Mouse (Mus musculus) gastrocnemius, postnatal 36 days (tissue): Measurements from ENCODE around the gene 5830411N06Rik. TPM values are rescaled to one million over a fixed set of nuclear protein-coding genes. Genes with fewer than 3 reads are reported as not detected.

Experiments
- DNase-seq, 2 experiments: peaks; one replicate each; pipeline ENCODE4 v3.0.0; 2022
- intact Hi-C: fragments of 180-260 bp; cut with DNase I; formaldehyde crosslinking; loops from one replicate; pipeline ENCODE4 v1.15.1; 2025
- total RNA-seq, 2 experiments: library from RNA; stranded (reverse); gene quantifications; 2 replicates each; pipeline ENCODE4 v1.2.3; 2021

The 5830411N06Rik gene
- total RNA-seq, 2 experiments from 2014 or later: not detected

DNA sequence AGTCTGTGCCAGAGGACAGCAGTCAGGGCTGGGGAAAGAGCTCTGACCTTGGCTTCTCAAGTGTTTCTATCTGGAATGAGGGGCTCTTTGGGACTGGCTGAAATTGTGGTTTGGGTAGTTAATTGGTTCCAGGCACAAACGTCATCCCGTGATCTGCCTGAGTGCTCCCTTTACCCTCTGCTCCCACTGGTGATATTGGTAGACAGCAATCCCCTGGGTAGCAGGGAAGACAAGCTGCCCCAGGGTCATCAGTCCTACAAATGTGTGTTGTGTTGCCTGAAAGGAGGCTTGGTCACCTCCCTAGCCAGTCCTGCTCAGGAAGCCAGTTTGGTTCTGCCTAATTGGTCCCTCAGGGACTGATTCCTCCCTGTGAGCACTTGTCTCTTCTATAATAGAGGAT, 86.6 kb downstream of the 5830411N06Rik start, which contains the start of gene Olfr527:
Gene Olfr527, plus strand, starts transcription at position 301 of the 400 bp plus-strand sequence.
- DNase-seq: no peak
- intact Hi-C loops: no loop called here

Other genes starting within 250 kb of the 5830411N06Rik start
- 1 to 10 TPM; 7.7 to 8.2 TPM for gene Zfp511, start 210.9 kb upstream of the 5830411N06Rik start, total RNA-seq
- gene Tubgcp2, start 210.6 kb upstream of the 5830411N06Rik start, total RNA-seq: 10 to 100 TPM; 16.8 to 19.2 TPM
- gene Msx3, start 198.2 kb upstream of the 5830411N06Rik start, total RNA-seq: not detected
- gene Caly, start 164.7 kb upstream of the 5830411N06Rik start, total RNA-seq: under 1 TPM in 1 of 2 experiments, not detected in 1; 0.33 TPM
- not detected for gene Prap1, start 153.9 kb upstream of the 5830411N06Rik start, total RNA-seq
- gene Fuom, start 144.8 kb upstream of the 5830411N06Rik start, total RNA-seq: 10 to 100 TPM; 38.9 to 42.5 TPM
- gene Paox, start 131.5 kb upstream of the 5830411N06Rik start, total RNA-seq: 1 to 10 TPM; 3.1 to 3.7 TPM
- gene Echs1, start 130.8 kb upstream of the 5830411N06Rik start, total RNA-seq: 100 to 1,000 TPM; 105 to 146 TPM
- 10 to 100 TPM; 24.4 to 25.2 TPM for gene Mtg1, start 109.7 kb upstream of the 5830411N06Rik start, total RNA-seq
- gene Sprn, start 92.4 kb upstream of the 5830411N06Rik start, total RNA-seq: under 1 TPM in 1 of 2 experiments, not detected in 1; 0.27 TPM
- not detected for gene Olfr522, start 82.5 kb upstream of the 5830411N06Rik start, total RNA-seq
- not detected for gene Olfr523, start 74.1 kb upstream of the 5830411N06Rik start, total RNA-seq
- not detected for gene Olfr524, start 41.3 kb upstream of the 5830411N06Rik start, total RNA-seq
- not detected for gene Cd163l1, start 29.0 kb upstream of the 5830411N06Rik start, total RNA-seq
- not detected for gene Olfr525, start 73.6 kb downstream of the 5830411N06Rik start, total RNA-seq
- gene Olfr527, start 86.7 kb downstream of the 5830411N06Rik start, total RNA-seq: not detected
- gene Olfr60, start 114.4 kb downstream of the 5830411N06Rik start, total RNA-seq: not detected
- not detected for gene Olfr530, start 129.0 kb downstream of the 5830411N06Rik start, total RNA-seq
- gene Olfr531, start 155.6 kb downstream of the 5830411N06Rik start, total RNA-seq: not detected
- not detected for gene Olfr532, start 174.4 kb downstream of the 5830411N06Rik start, total RNA-seq
- gene Olfr533, start 216.1 kb downstream of the 5830411N06Rik start, total RNA-seq: not detected
- gene Olfr535, start 236.9 kb downstream of the 5830411N06Rik start, total RNA-seq: not detected